Mouse (Mus musculus) embryonic fibroblast, embryonic 13.5 days (primary cell): ENCODE measurements around the gene Tom1l2.

Source experiments
- CTCF ChIP-seq: IDR thresholded peaks from 2 replicates; pipeline ENCODE4 v1.5.1; 2011; ENCODE audit warnings: mild to moderate bottlenecking, control low read depth, low read length, moderate library complexity, borderline replicate concordance; ENCODE audit not compliant: insufficient read depth
- POLR2A ChIP-seq: IDR thresholded peaks from 2 replicates; pipeline ENCODE4 v1.6.1; 2011; ENCODE audit warnings: low read depth, mild to moderate bottlenecking, control low read depth, low read length, moderate library complexity

DNA sequence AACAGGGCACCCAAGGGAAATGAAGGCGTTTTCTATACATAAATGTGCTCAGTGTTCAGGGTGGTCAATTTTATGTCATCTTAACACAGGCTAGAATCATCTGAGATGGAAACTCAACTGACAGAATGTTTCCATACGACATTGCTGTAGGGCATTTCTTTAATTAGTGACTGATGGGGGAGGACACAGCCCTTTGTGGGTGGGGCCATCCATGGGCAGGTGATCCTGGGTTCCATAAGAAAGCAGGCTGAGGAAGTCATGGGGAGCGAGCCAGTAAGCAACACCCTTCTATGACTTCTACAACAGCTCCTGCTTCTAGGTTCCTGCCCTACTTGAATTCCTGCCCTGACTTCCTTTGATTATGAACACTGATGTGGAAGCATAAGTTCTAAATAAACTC, 54.9 kb downstream of the Tom1l2 start:
- TF ChIP-seq CTCF (no peak), POLR2A (no peak)
